Mouse (Mus musculus) liver, embryonic 16.5 days (tissue): Measurements from ENCODE around the gene Cyp4f39. TPM values are rescaled to one million over a fixed set of nuclear protein-coding genes. Genes with fewer than 3 reads are reported as not detected.

Experiments used
- ATAC-seq: fragments of 200-750 bp; cut with Nextera tagmentation; 2 replicates; pipeline ENCODE4 v1.8.0; 2017; ENCODE audit warnings: low read depth, mild to moderate bottlenecking, moderate number of reproducible peaks, moderate library complexity
- H3K27ac ChIP-seq: fragments of 300-500 bp; sonication (generic); 2 replicates; pipeline ENCODE4 v1.5.1; 2014; ENCODE audit warnings: mild to moderate bottlenecking, low read length
- H3K27me3 ChIP-seq: fragments of 300-500 bp; sonication (generic); 2 replicates; pipeline ENCODE4 v1.6.1; 2014; ENCODE audit warnings: low read depth, low read length, mixed read lengths; ENCODE audit not compliant: control insufficient read depth, insufficient read depth
- H3K36me3 ChIP-seq: fragments of 300-500 bp; sonication (generic); 2 replicates; pipeline ENCODE4 v1.6.1; 2014; ENCODE audit warnings: mild to moderate bottlenecking; ENCODE audit not compliant: control insufficient read depth, insufficient read depth
- H3K4me1 ChIP-seq: fragments of 300-500 bp; sonication (generic); 2 replicates; pipeline ENCODE4 v1.6.1; 2014; ENCODE audit warnings: low read depth, low read length, mixed read lengths; ENCODE audit not compliant: control insufficient read depth
- H3K4me2 ChIP-seq: fragments of 300-500 bp; sonication (generic); 2 replicates; pipeline ENCODE4 v1.6.1; 2014; ENCODE audit warnings: low read depth, low read length, mixed read lengths
- H3K4me3 ChIP-seq: fragments of 300-500 bp; sonication (generic); 2 replicates; pipeline ENCODE4 v1.5.1; 2014; ENCODE audit warnings: low read depth, mild to moderate bottlenecking, low read length
- H3K9ac ChIP-seq: fragments of 300-500 bp; sonication (generic); 2 replicates; pipeline ENCODE4 v1.6.1; 2014; ENCODE audit warnings: low read depth, low read length
- H3K9me3 ChIP-seq: fragments of 300-500 bp; sonication (generic); replicated peaks from 2 replicates; pipeline ENCODE4 v1.6.1; 2016; ENCODE audit warnings: low read length; ENCODE audit not compliant: control insufficient read depth
- WGBS: fragments of 180-500 bp; shearing (Covaris S2); extraction: QIAGEN DNeasy Blood & Tissue Kit; methylation state at CpG from one replicate; pipeline ENCODE4 v1.1.7; 2014; ENCODE audit not compliant: insufficient replicate concordance; 5-methylcytosine and 5-hydroxymethylcytosine counted together
- polyA plus RNA-seq: library from polyadenylated mRNA; unstranded; fragments of >200 nt; fragmentation: Nextera tagmentation; extraction: Ambion mirVana; gene quantifications from 2 replicates; pipeline ENCODE4 v1.2.1, GENCODE M21; 2015

Cyp4f39 gene
- polyA plus RNA-seq, 1 experiment from 2014 or later, result 0.81 TPM

GRCm38 (mm10) chr17:32450844-32451537, 1.5 kb upstream of the Cyp4f39 start:
- no peak for ATAC-seq
- no peaks in the 10 kb centered on the region for H3K36me3 ChIP-seq
- 44% methylated on average over 2 of the region's 2 CpGs for WGBS
- H3K27me3 ChIP-seq, result no peaks in the 10 kb centered on the region
- no peak overlapping the region for H3K4me2 ChIP-seq
- H3K4me3 ChIP-seq, result no peak overlapping the region
- H3K27ac ChIP-seq, result no peak overlapping the region
- H3K9ac ChIP-seq, result no peak overlapping the region
- H3K4me1 ChIP-seq, result peaks cover 33% of the 10 kb centered on the region
- no peaks in the 10 kb centered on the region for H3K9me3 ChIP-seq

GRCm38 (mm10) chr17:32454188-32454587, 1.7 kb downstream of the Cyp4f39 start:
- WGBS, result 69% methylated on average over 4 of the region's 4 CpGs
- H3K4me1 ChIP-seq, result peaks cover 33% of the 10 kb centered on the region
- no peak overlapping the region for H3K9ac ChIP-seq
- no peaks in the 10 kb centered on the region for H3K36me3 ChIP-seq
- no peaks in the 10 kb centered on the region for H3K9me3 ChIP-seq
- H3K4me3 ChIP-seq, result no peak overlapping the region
- H3K4me2 ChIP-seq, result no peak overlapping the region
- ATAC-seq, result no peak
- no peaks in the 10 kb centered on the region for H3K27me3 ChIP-seq
- no peak overlapping the region for H3K27ac ChIP-seq

GRCm38 (mm10) chr17:32454997-32455396, 2.5 kb downstream of the Cyp4f39 start:
- H3K27me3 ChIP-seq, result no peaks in the 10 kb centered on the region
- ATAC-seq, result peak; percentile 92
- H3K27ac ChIP-seq, result 0 out of 2 replicates have a peak overlapping the region, but pooled peaks have one; percentile 15
- H3K4me2 ChIP-seq, result peak overlapping the region; percentile 38
- no peaks in the 10 kb centered on the region for H3K9me3 ChIP-seq
- 14% methylated on average over 2 of the region's 2 CpGs for WGBS
- peaks cover 33% of the 10 kb centered on the region for H3K4me1 ChIP-seq
- no peaks in the 10 kb centered on the region for H3K36me3 ChIP-seq
- H3K4me3 ChIP-seq, result no peak overlapping the region
- H3K9ac ChIP-seq, result no peak overlapping the region

- 57% methylated on average over 7 of the region's 7 CpGs for WGBS
- ATAC-seq, result no peak
- no peaks in the 10 kb centered on the region for H3K36me3 ChIP-seq
- H3K4me2 ChIP-seq, result no peak overlapping the region
- no peaks in the 10 kb centered on the region for H3K27me3 ChIP-seq
- H3K9ac ChIP-seq, result no peak overlapping the region
- H3K4me1 ChIP-seq, result no peaks in the 10 kb centered on the region
- H3K4me3 ChIP-seq, result no peak overlapping the region
- no peak overlapping the region for H3K27ac ChIP-seq
- H3K9me3 ChIP-seq, result no peaks in the 10 kb centered on the region
These were observed 16.0 kb downstream of the Cyp4f39 start for GRCm38 (mm10) chr17:32468494-32468893.

- no peak overlapping the region for H3K9ac ChIP-seq
- whole genome bisulfite sequencing, result 66% methylated on average over 4 of the region's 4 CpGs
- H3K4me3 ChIP-seq, result no peak overlapping the region
- no peaks in the 10 kb centered on the region for H3K9me3 ChIP-seq
- H3K4me1 ChIP-seq, result no peaks in the 10 kb centered on the region
- H3K36me3 ChIP-seq, result no peaks in the 10 kb centered on the region
- ATAC-seq, result no peak
- H3K4me2 ChIP-seq, result no peak overlapping the region
- H3K27me3 ChIP-seq, result no peaks in the 10 kb centered on the region
- H3K27ac ChIP-seq, result no peak overlapping the region
These were observed 18.3 kb downstream of the Cyp4f39 start for GRCm38 (mm10) chr17:32470795-32471194.

- Histone ChIP-seq H3K9ac (no peak overlapping the region), H3K36me3 (no peaks in the 10 kb centered on the region), H3K27me3 (no peaks in the 10 kb centered on the region), H3K27ac (no peak overlapping the region), H3K4me2 (no peak overlapping the region), H3K4me1 (no peaks in the 10 kb centered on the region), H3K4me3 (no peak overlapping the region), H3K9me3 (no peaks in the 10 kb centered on the region)
- ATAC-seq, result no peak
- 38% methylated on average over 7 of the region's 7 CpGs for WGBS
These were observed 19.7 kb downstream of the Cyp4f39 start for GRCm38 (mm10) chr17:32472176-32472575.

- 66% methylated on average over 5 of the region's 5 CpGs for WGBS
- no peaks in the 10 kb centered on the region for H3K27me3 ChIP-seq
- no peak overlapping the region for H3K4me2 ChIP-seq
- no peaks in the 10 kb centered on the region for H3K4me1 ChIP-seq
- no peaks in the 10 kb centered on the region for H3K36me3 ChIP-seq
- no peak overlapping the region for H3K9ac ChIP-seq
- H3K9me3 ChIP-seq, result no peaks in the 10 kb centered on the region
- H3K4me3 ChIP-seq, result no peak overlapping the region
- no peak for ATAC-seq
- no peak overlapping the region for H3K27ac ChIP-seq
These were observed 22.5 kb downstream of the Cyp4f39 start for GRCm38 (mm10) chr17:32474954-32475560.

- H3K27ac ChIP-seq, result no peak overlapping the region
- H3K4me3 ChIP-seq, result no peak overlapping the region
- no peak for ATAC-seq
- H3K9me3 ChIP-seq, result no peaks in the 10 kb centered on the region
- H3K36me3 ChIP-seq, result no peaks in the 10 kb centered on the region
- no peaks in the 10 kb centered on the region for H3K27me3 ChIP-seq
- H3K9ac ChIP-seq, result no peak overlapping the region
- H3K4me2 ChIP-seq, result no peak overlapping the region
- H3K4me1 ChIP-seq, result no peaks in the 10 kb centered on the region
- WGBS, result 67% methylated on average over 1 of the region's 1 CpGs
These were observed 24.7 kb downstream of the Cyp4f39 start for GRCm38 (mm10) chr17:32477204-32477603.

- no peaks in the 10 kb centered on the region for H3K36me3 ChIP-seq
- no peak overlapping the region for H3K9ac ChIP-seq
- peaks cover 3% of the 10 kb centered on the region for H3K27me3 ChIP-seq
- H3K4me3 ChIP-seq, result no peak overlapping the region
- 44% methylated on average over 2 of the region's 2 CpGs for WGBS
- H3K27ac ChIP-seq, result no peak overlapping the region
- H3K4me2 ChIP-seq, result no peak overlapping the region
- no peaks in the 10 kb centered on the region for H3K4me1 ChIP-seq
- ATAC-seq, result no peak
- no peaks in the 10 kb centered on the region for H3K9me3 ChIP-seq
These were observed 26.2 kb downstream of the Cyp4f39 start for GRCm38 (mm10) chr17:32478727-32479126.
